Mouse (Mus musculus) neural tube, embryonic 12.5 days (tissue): Measurements from ENCODE around the gene Snx17. TPM values are rescaled to one million over a fixed set of nuclear protein-coding genes. Genes with fewer than 3 reads are reported as not detected.
A peak's percentile ranks its signal among the peaks of the same experiment; 100 is the strongest.

Experiments used
- ATAC-seq: fragments of 200-750 bp; cut with Nextera tagmentation; 2 replicates; pipeline ENCODE4 v1.8.0; 2017; ENCODE audit warnings: low read depth, mild to moderate bottlenecking, moderate TSS enrichment, moderate library complexity; ENCODE audit not compliant: low FRiP score
- H3K27ac ChIP-seq: fragments of 300-500 bp; sonication (generic); 2 replicates; pipeline ENCODE4 v1.5.1; 2016
- H3K27me3 ChIP-seq: fragments of 300-500 bp; sonication (generic); replicated peaks from 2 replicates; pipeline ENCODE4 v1.6.1; 2016; ENCODE audit warnings: mild to moderate bottlenecking
- H3K36me3 ChIP-seq: fragments of 300-500 bp; sonication (generic); 2 replicates; pipeline ENCODE4 v1.6.1; 2016; ENCODE audit warnings: mild to moderate bottlenecking
- H3K4me1 ChIP-seq: fragments of 300-500 bp; sonication (generic); 2 replicates; pipeline ENCODE4 v1.6.1; 2016
- H3K4me2 ChIP-seq: fragments of 300-500 bp; sonication (generic); replicated peaks from 2 replicates; pipeline ENCODE4 v1.6.1; 2016; ENCODE audit warnings: mild to moderate bottlenecking
- H3K4me3 ChIP-seq: fragments of 300-500 bp; sonication (generic); 2 replicates; pipeline ENCODE4 v1.5.1; 2016
- H3K9ac ChIP-seq: fragments of 300-500 bp; sonication (generic); 2 replicates; pipeline ENCODE4 v1.6.1; 2016; ENCODE audit warnings: mild to moderate bottlenecking
- H3K9me3 ChIP-seq: fragments of 300-500 bp; sonication (generic); 2 replicates; pipeline ENCODE4 v1.6.1; 2016; ENCODE audit warnings: mild to moderate bottlenecking
- WGBS: fragments of 180-500 bp; shearing (Covaris S2); methylation state at CpG from one replicate; pipeline ENCODE4 v1.1.7; 2016; 5-methylcytosine and 5-hydroxymethylcytosine counted together
- polyA plus RNA-seq: library from polyadenylated mRNA; unstranded; fragments of >200 nt; fragmentation: Nextera tagmentation; extraction: Ambion mirVana; gene quantifications from 2 replicates; pipeline ENCODE4 v1.2.1, GENCODE M21; 2016

The Snx17 gene
- polyA plus RNA-seq, 1 experiment from 2014 or later = 131 TPM

DNA sequence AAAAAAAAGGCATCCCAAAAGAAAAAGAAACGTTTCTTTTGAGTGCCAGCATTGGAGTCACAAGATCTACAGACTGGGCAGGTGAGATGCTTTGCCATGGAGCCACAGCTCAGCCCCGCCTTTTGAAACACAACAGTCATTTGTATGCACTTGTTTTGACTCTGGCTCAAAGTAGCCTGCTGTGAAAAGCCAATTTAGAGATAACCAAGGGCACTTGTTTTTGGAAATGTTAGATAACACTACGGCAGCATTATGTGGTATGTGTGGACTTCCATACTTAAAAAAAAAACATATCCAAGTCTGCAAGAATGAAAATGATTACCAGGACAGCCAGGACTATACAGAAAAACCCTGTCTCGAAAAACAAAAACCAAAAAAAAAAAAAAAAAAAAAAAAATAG is 9.3 kb upstream of the Snx17 start:
- WGBS = 61% methylated on average over 4 of the region's 4 CpGs
- Histone ChIP-seq H3K4me3 (no peak overlapping the region), H3K4me1 (no peaks in the 10 kb centered on the region), H3K27me3 (no peaks in the 10 kb centered on the region), H3K9ac (no peak overlapping the region), H3K4me2 (no peak overlapping the region), H3K36me3 (peaks cover 22% of the 10 kb centered on the region), H3K27ac (no peak overlapping the region), H3K9me3 (no peaks in the 10 kb centered on the region)
- ATAC-seq = no peak

DNA sequence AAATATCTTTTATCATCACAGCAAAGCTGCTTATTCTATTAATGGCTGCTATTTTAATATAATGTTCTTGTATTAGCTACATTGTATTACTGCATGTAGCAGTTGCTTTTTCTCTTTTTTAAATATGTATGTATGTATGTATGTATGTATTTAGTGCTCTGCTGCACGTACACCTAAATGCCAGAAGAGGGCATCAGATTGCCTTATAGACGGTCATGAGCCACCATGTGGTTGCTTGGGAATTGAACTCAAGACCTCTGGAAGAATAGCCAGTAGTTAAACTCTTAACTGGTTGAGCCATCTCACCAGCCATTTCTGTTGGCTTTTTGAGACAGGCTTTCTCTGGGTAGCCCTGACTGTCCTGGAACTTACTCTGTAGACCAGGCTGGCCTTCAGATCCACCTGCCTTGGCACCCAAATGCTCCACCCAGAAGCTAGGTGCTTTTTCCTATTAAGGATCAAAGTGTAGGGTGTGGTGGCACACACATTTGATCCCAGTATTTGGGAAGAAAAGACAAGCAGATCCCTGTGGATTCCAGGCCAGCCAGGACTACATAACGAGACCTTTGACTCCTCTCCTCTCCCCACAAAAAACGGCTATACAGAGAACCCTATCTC is 4.7 kb upstream of the Snx17 start:
- no peak overlapping the region for H3K4me3 ChIP-seq
- H3K36me3 ChIP-seq = peaks cover 45% of the 10 kb centered on the region
- H3K27me3 ChIP-seq = no peaks in the 10 kb centered on the region
- no peak overlapping the region for H3K27ac ChIP-seq
- H3K9me3 ChIP-seq = no peaks in the 10 kb centered on the region
- peaks cover 10% of the 10 kb centered on the region for H3K4me1 ChIP-seq
- no peak for ATAC-seq
- WGBS = 84% methylated on average over 4 of the region's 4 CpGs
- no peak overlapping the region for H3K9ac ChIP-seq
- no peak overlapping the region for H3K4me2 ChIP-seq

DNA sequence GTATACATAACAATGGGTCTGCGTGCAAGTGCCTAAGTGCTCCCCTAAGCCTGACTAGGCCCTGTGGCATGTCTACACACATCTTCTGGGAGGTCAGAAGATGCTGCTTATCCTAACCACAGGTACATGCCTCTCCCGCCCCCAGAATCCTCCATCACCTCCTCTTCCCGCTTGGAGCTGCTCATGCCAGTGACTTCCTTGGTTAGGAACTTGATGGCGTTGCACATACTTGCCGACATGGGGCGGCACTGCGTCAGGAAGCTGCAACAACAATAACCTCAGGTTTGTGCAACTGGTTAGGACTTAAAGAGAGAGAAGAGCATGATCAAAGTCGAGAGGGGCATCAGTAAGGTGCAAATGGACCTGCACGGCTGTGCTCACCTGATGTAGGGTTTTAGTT is 2.8 kb upstream of the Snx17 start:
- Histone ChIP-seq H3K27me3 (no peaks in the 10 kb centered on the region), H3K4me1 (peaks cover 20% of the 10 kb centered on the region), H3K4me3 (no peak overlapping the region), H3K9me3 (no peaks in the 10 kb centered on the region), H3K27ac (no peak overlapping the region), H3K9ac (no peak overlapping the region), H3K4me2 (no peak overlapping the region), H3K36me3 (peaks cover 53% of the 10 kb centered on the region)
- 89% methylated on average over 9 of the region's 9 CpGs for WGBS
- ATAC-seq = no peak

DNA sequence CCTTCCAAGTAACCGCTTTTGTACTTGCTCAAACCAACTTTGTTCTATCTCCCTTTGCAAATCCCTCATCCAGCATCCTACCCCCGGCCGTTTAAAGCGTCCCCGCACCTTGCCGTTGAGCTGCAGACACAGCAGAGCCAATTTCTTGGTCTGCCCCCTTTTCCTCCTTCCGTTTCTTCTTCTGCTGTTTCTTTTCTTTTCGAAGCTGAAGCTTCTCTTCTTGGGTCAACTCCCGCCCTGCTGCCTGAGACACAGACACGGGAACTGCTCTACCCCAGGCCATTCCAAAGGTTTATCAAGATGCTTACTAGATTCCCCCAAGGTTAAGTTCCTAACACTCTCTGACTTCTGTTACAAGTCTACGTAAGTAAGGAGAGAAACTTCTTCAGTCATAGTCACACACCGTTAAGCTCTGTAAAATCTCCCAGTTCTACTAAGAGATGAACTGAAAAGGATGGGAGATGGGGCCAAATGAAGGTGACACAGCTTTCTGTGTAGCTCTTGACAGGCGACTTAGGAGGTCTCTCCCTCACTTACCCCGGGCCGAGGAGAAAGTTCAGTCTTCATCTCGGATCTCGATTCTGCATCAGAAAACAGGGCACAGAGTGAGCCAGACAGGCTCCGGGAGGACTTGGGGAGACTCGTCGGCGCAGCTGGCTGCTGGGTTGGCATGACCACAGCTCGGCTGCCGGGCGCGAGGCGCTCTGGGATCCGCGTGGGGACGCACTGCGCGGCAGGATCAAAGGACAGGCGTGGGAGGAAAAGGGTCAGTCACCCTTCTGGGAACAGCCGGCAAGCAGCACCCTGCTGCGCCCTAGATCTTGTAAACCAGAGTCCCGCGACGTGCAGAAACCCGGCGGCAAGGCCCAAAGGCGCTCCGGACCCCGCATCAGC is 735 bp upstream of the Snx17 start:
- ATAC-seq = peak; percentile 74
- H3K27ac ChIP-seq = peak overlapping the region; percentile 54; the same call in 1 of the 2 replicates
- 17% methylated on average over 42 of the region's 42 CpGs for WGBS
- H3K27me3 ChIP-seq = no peaks in the 10 kb centered on the region
- peak overlapping the region; percentile 92 for H3K9ac ChIP-seq
- peaks cover 20% of the 10 kb centered on the region for H3K4me1 ChIP-seq
- H3K9me3 ChIP-seq = no peaks in the 10 kb centered on the region
- peaks cover 66% of the 10 kb centered on the region for H3K36me3 ChIP-seq
- peak overlapping the region; percentile 82 for H3K4me2 ChIP-seq
- peak overlapping the region; percentile 83 for H3K4me3 ChIP-seq

DNA sequence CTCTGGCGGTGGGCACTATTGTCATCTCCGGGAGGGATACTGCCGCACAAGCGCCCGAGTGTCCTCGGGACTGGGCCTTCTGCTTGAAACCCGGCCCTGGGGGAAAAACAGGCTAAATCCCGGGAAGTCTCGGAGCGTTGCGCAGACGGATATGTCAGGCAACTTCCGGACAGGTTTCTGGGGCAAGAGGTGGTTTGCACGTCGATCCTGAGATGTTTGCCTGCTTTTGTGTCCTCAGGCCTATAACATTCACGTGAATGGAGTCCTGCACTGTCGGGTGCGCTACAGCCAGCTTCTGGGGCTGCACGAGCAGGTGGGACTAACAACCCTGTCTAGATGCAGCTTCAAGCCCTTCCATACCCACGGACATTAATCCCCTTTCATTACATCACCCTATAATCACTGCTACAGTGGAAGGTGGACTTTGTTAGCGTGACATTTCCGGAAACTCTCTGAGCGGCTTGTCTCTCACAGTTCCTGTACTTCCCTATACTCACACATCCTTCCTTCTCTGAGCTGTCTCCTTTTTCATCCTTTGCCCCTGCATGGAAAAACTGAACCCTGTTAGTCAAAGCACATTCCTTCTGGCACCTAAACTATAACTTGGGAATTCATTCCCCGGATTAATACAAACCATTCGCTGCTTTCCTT is 729 bp downstream of the Snx17 start:
- peak overlapping the region; percentile 92 for H3K9ac ChIP-seq
- H3K4me3 ChIP-seq = peak overlapping the region; percentile 83
- H3K4me2 ChIP-seq = peak overlapping the region; percentile 82
- 0 out of 2 replicates have a peak overlapping the region, but pooled peaks have one; percentile 32 for H3K27ac ChIP-seq
- peaks cover 66% of the 10 kb centered on the region for H3K36me3 ChIP-seq
- 15% methylated on average over 25 of the region's 25 CpGs for WGBS
- peaks cover 20% of the 10 kb centered on the region for H3K4me1 ChIP-seq
- H3K9me3 ChIP-seq = no peaks in the 10 kb centered on the region
- no peaks in the 10 kb centered on the region for H3K27me3 ChIP-seq
- ATAC-seq = no peak

DNA sequence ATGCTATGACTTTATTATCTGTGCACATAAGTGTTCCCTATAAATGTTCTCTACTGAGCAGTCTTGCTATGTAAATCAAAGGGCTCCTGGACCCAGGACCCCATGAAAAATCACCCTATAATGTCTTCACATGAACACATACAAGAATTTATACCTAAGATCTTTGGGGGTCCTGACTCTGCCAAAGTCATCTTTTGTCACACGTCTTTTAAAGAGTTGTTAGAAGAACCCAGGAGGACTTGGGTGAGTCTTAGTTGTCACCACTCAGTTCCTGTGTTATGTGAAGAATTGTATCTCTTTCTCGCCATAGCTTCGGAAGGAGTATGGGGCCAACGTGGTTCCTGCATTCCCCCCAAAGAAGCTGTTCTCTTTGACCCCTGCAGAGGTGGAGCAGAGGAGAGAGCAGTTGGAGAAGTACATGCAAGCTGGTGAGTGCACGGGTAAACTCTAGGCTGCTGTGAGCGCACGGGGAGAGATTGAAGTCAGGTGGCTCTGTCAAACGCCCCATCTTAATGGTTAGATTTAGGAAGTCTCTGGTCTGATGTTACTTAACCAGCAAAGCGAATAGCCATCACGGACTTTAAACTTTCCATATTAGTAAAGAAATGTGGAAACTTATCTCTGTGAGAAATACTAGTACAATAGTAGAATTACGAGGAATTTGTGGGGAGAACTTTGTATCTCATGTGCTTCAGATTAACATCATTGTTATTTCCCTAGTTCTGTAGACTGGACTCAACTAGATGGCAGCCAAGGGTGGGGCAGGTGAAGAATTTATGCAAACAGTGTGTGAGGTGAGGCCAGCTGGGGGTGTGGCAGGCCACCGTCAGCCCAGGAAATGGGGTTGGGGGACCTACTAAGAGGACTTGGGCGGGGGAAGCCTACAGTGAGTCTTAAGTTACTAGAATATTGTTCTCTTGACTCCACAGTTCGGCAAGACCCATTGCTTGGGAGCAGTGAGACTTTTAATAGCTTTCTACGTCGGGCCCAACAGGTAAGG is 1.8 kb downstream of the Snx17 start:
- Histone ChIP-seq H3K4me1 (peaks cover 20% of the 10 kb centered on the region), H3K4me3 (peak overlapping the region; percentile 83; the same call in 1 of the 2 replicates), H3K4me2 (peak overlapping the region; percentile 82), H3K9me3 (no peaks in the 10 kb centered on the region), H3K36me3 (peaks cover 69% of the 10 kb centered on the region), H3K27me3 (no peaks in the 10 kb centered on the region), H3K27ac (no peak overlapping the region), H3K9ac (peak overlapping the region; percentile 92; the same call in 1 of the 2 replicates)
- WGBS = 92% methylated on average over 16 of the region's 16 CpGs
- no peak for ATAC-seq

DNA sequence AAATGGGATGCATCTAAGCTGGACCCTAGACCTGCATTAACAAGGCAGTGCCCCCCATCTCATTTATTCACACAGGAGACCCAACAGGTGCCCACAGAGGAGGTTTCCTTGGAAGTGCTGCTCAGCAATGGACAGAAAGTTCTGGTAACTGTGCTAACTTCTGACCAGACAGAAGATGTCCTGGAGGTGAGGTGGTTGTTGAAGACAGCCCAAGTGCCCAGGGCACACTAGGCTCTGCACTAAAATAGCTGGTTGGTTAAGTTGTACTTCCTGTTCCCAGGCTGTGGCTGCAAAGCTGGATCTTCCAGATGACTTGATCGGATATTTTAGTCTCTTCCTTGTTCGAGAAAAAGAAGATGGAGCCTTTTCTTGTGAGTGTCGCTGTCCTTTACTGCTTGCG is 2.6 kb downstream of the Snx17 start:
- Histone ChIP-seq H3K27ac (no peak overlapping the region), H3K9me3 (peaks cover 5% of the 10 kb centered on the region), H3K4me3 (no peak overlapping the region), H3K4me2 (no peak overlapping the region), H3K27me3 (no peaks in the 10 kb centered on the region), H3K36me3 (peaks cover 69% of the 10 kb centered on the region), H3K9ac (no peak overlapping the region), H3K4me1 (peaks cover 26% of the 10 kb centered on the region)
- WGBS = 93% methylated on average over 4 of the region's 4 CpGs
- no peak for ATAC-seq

DNA sequence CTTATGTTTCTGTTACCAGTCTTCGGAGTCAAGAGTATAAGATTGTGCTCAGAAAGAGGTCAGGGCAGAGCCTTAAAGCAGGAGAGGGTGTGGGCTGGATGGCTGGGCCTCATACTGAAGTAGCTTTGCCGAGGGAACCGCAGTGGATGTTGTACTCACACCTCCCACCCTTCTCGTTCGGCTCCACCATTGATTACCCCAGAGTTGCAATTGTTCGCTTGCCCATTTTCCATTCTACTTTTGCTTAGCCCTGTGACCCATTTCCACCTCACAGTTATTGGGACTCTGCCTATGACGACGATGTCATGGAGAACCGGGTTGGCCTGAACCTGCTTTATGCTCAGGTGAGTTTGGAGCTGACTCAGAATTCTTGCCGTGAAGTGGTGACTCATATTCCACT is 3.2 kb downstream of the Snx17 start:
- ATAC-seq = no peak
- no peak overlapping the region for H3K9ac ChIP-seq
- H3K4me1 ChIP-seq = peaks cover 29% of the 10 kb centered on the region
- no peak overlapping the region for H3K27ac ChIP-seq
- H3K4me3 ChIP-seq = no peak overlapping the region
- H3K36me3 ChIP-seq = peaks cover 64% of the 10 kb centered on the region
- WGBS = 94% methylated on average over 10 of the region's 10 CpGs
- H3K9me3 ChIP-seq = peaks cover 5% of the 10 kb centered on the region
- H3K27me3 ChIP-seq = no peaks in the 10 kb centered on the region
- H3K4me2 ChIP-seq = no peak overlapping the region

DNA sequence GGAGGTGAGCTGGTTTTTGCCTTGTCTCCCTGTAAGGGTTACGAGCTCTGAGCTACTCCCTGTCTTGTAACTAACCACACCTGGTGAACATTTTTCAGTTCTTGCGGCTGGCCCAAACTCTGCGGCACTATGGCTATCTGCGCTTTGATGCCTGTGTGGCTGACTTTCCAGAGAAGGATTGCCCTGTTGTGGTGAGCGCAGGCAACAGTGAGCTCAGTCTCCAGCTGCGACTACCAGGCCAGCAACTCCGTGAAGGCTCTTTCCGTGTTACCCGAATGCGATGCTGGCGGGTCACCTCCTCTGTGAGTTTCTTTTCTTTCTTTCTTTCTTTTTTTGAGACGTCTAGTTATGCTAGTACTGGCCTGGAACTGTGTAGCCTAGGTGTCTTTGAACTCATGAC is 4.0 kb downstream of the Snx17 start:
- peaks cover 5% of the 10 kb centered on the region for H3K9me3 ChIP-seq
- no peak for ATAC-seq
- no peak overlapping the region for H3K27ac ChIP-seq
- no peak overlapping the region for H3K9ac ChIP-seq
- no peaks in the 10 kb centered on the region for H3K27me3 ChIP-seq
- H3K4me3 ChIP-seq = no peak overlapping the region
- no peak overlapping the region for H3K4me2 ChIP-seq
- 93% methylated on average over 12 of the region's 12 CpGs for WGBS
- H3K4me1 ChIP-seq = peaks cover 24% of the 10 kb centered on the region
- peaks cover 63% of the 10 kb centered on the region for H3K36me3 ChIP-seq

DNA sequence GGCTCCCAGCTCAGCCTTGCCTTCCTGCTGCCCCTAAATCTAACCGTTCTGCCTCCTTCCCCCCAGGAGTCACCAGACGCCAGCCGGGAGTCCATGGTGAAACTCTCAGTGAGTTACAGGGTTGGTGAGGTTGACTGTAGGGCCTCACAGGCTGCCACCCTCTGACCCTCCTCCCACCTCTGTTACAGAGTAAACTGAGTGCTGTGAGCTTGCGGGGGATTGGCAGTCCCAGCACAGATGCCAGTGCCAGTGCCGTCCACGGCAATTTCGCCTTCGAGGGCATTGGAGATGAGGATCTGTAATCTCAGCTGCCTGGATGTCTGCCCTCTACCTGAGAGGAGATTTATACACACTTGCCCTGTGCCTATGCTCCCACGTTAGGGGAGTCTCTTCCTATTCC is 5.1 kb downstream of the Snx17 start:
- Histone ChIP-seq H3K36me3 (peaks cover 71% of the 10 kb centered on the region), H3K9me3 (peaks cover 5% of the 10 kb centered on the region), H3K4me1 (peaks cover 31% of the 10 kb centered on the region), H3K9ac (no peak overlapping the region), H3K27me3 (no peaks in the 10 kb centered on the region), H3K27ac (no peak overlapping the region), H3K4me3 (no peak overlapping the region; the same call in 1 of the 2 replicates), H3K4me2 (no peak overlapping the region)
- WGBS = 86% methylated on average over 9 of the region's 9 CpGs
- ATAC-seq = no peak

DNA sequence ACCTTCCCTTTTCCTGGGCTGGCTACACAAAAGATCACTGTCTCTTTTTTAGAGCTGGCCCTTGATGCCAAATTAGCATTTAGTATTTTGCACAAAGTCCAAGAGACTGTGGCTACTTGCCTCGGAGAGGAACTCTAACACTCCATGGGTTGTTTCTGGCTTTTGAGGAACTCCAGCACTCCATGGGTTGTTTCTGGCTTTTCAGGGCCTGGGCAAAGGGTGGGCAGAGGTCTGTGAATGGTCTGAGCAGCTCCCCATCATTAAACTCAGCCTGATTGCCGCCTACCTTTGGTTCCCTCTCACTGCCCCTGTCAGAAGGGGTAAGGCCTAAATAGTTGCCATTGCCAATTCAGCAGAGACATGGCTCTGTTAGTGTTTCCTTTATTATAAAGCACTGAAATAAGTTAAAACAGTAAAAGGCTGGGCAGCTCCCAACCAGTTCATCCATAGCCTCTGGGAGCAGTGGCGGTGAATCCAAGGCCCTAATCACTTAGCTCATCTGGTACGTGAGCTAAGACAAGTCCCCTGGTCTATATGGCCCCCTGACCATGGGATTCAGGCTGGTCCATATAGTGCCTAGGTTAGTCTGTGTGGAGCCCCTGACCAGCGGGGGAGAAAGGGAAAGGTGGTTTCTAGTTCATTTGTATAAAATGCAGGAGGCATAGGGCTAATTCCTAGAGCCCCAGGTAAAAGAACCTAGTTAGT is 5.7 kb downstream of the Snx17 start:
- Histone ChIP-seq H3K4me2 (no peak overlapping the region), H3K4me1 (peaks cover 32% of the 10 kb centered on the region), H3K9ac (no peak overlapping the region), H3K4me3 (no peak overlapping the region), H3K27ac (no peak overlapping the region), H3K27me3 (no peaks in the 10 kb centered on the region), H3K9me3 (peaks cover 5% of the 10 kb centered on the region), H3K36me3 (peaks cover 77% of the 10 kb centered on the region)
- ATAC-seq = no peak
- WGBS = 85% methylated on average over 5 of the region's 5 CpGs
